Mouse (Mus musculus) midbrain, embryonic 12.5 days (tissue): ENCODE results near the gene Psme1. TPM values are rescaled to one million over a fixed set of nuclear protein-coding genes. Genes with fewer than 3 reads are reported as not detected.
A peak's percentile ranks its signal among the peaks of the same experiment; 100 is the strongest.

Source experiments
- ATAC-seq: fragments of 200-750 bp; cut with Nextera tagmentation; 2 replicates; pipeline ENCODE4 v1.8.0; 2017; ENCODE audit warnings: low read depth, moderate TSS enrichment, moderate library complexity; ENCODE audit not compliant: low FRiP score
- H3K27ac ChIP-seq: fragments of 300-500 bp; sonication (generic); replicated peaks from 2 replicates; pipeline ENCODE4 v1.5.1; 2016; ENCODE audit warnings: mild to moderate bottlenecking
- H3K27me3 ChIP-seq: fragments of 300-500 bp; sonication (generic); 2 replicates; pipeline ENCODE4 v1.6.1; 2016; ENCODE audit warnings: mild to moderate bottlenecking
- H3K36me3 ChIP-seq: fragments of 300-500 bp; sonication (generic); 2 replicates; pipeline ENCODE4 v1.6.1; 2016
- H3K4me1 ChIP-seq: fragments of 300-500 bp; sonication (generic); 2 replicates; pipeline ENCODE4 v1.6.1; 2016
- H3K4me2 ChIP-seq: fragments of 300-500 bp; sonication (generic); replicated peaks from 2 replicates; pipeline ENCODE4 v1.6.1; 2016; ENCODE audit warnings: mild to moderate bottlenecking, moderate library complexity
- H3K4me3 ChIP-seq: fragments of 300-500 bp; sonication (generic); 2 replicates; pipeline ENCODE4 v1.5.1; 2016; ENCODE audit warnings: mild to moderate bottlenecking
- H3K9ac ChIP-seq: fragments of 300-500 bp; sonication (generic); replicated peaks from 2 replicates; pipeline ENCODE4 v1.6.1; 2016; ENCODE audit warnings: mild to moderate bottlenecking, moderate library complexity
- H3K9me3 ChIP-seq: fragments of 300-500 bp; sonication (generic); 2 replicates; pipeline ENCODE4 v1.6.1; 2016; ENCODE audit warnings: mild to moderate bottlenecking
- WGBS: fragments of 180-500 bp; shearing (Covaris S2); methylation state at CpG from one replicate; pipeline ENCODE4 v1.1.7; 2016; 5-methylcytosine and 5-hydroxymethylcytosine counted together
- polyA plus RNA-seq: library from polyadenylated mRNA; unstranded; fragments of >200 nt; fragmentation: Nextera tagmentation; extraction: Ambion mirVana; gene quantifications from 2 replicates; pipeline ENCODE4 v1.2.1, GENCODE M21; 2016

The Psme1 gene
- polyA plus RNA-seq: 122 and 127 TPM in 2 replicates

DNA sequence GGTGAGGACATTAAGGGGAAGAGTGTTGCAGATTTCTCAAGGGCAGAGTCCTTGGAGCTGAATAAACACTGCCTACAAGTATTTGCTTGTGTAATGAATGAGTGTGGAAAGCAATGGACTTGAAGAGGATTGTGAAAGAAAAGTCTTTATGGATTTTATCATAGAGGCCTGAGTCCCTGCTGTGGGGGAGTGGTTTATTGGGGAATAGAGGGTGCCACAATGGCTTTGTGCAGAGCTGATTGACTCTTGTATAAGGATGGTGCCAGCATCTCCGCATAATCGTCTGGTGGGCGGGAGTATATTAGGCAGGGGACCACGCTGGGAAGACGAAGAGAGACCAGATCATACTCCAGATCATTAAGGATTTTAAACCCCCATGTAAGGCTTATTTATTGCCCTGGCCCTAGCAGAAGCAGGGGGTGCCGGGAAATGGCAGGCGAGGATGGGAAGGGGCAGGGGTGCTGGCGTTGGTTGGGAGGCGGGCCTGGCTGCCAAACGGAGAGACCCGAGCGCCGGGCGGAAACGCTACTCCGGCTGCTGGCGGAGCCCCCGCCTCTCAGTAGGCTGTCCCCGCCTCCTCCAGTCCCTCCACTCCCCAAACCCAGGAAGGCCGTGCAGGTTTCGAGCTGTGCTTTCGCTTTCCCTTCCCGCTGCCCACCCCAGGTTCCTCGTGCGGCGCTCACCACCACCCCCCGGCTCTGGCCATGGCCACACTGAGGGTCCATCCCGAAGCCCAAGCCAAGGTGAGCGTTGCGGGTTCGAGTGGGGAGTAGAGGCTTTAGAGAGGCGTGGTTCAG, at the start of gene Psme1:
Psme1 (plus strand) TSS at position 253 of the 797 bp plus-strand sequence.
- Histone ChIP-seq H3K36me3 (peaks cover 21% of the 10 kb centered on the region), H3K27me3 (no peaks in the 10 kb centered on the region), H3K4me3 (peak within 1 kb of the TSS; percentile 69), H3K9me3 (no peaks in the 10 kb centered on the region), H3K4me2 (peak within 1 kb of the TSS; percentile 90), H3K9ac (peak within 1 kb of the TSS; percentile 81), H3K27ac (peak within 1 kb of the TSS; percentile 82), H3K4me1 (peaks cover 15% of the 10 kb centered on the region)
- ATAC-seq: peak; percentile 88
- whole genome bisulfite sequencing: under 1% methylated on average over 29 of the region's 32 CpGs

GRCm38 (mm10) chr14:55536116-55536745, 41.7 kb upstream of the Psme1 start:
- 61% methylated on average over 6 of the region's 6 CpGs for WGBS

GRCm38 (mm10) chr14:55540067-55540786, 37.7 kb upstream of the Psme1 start, which contains the start of gene Pck2:
Gene Pck2 (plus strand): TSS chr14:55540266.
- Histone ChIP-seq H3K27ac (peak within 1 kb of the TSS; percentile 78), H3K4me1 (peaks cover 19% of the 10 kb centered on the region), H3K9ac (peak within 1 kb of the TSS; percentile 69), H3K27me3 (peaks cover 10% of the 10 kb centered on the region), H3K4me3 (peak within 1 kb of the TSS; percentile 55), H3K4me2 (peak within 1 kb of the TSS; percentile 85), H3K36me3 (peaks cover 11% of the 10 kb centered on the region), H3K9me3 (no peaks in the 10 kb centered on the region)
- WGBS: 0% methylated on average over 32 of the region's 32 CpGs
- peak; percentile 81 for ATAC-seq

More at GRCm38 (mm10) chr14:55536116-55536745, 41.7 kb upstream of the Psme1 start:
- Histone ChIP-seq H3K4me1 (peaks cover 16% of the 10 kb centered on the region), H3K9me3 (no peaks in the 10 kb centered on the region), H3K36me3 (no peaks in the 10 kb centered on the region), H3K27me3 (peaks cover 10% of the 10 kb centered on the region), H3K4me3 (no peak overlapping the region), H3K4me2 (no peak overlapping the region), H3K27ac (no peak overlapping the region), H3K9ac (no peak overlapping the region)
- no peak for ATAC-seq

DNA sequence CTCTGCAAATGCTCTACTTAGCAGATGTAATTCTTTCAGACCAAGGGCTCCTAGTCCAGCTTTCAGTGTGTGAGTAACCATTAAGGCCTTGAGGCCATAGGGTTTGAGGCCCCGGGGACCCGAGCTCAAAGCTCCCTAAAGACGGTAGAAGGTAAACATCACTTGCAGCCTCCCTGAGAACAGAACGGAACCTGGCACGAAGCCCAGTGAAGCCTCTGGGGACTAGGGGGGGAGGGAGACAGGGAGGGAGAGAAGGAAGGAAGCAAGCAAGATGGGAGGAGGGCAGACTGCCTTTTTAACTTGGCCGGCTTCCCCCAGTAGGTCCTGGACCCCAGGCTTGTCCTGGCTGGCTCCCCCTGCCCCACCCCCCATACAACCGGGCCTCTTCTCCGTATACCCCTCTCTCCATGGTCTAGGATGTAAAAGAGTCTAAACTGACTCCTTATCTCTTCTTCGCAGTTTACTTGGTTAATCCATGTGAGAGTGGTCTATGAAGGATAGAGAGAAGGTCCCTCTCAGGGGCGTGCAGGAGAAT, 37.1 kb upstream of the Psme1 start:
- 7% methylated on average over 10 of the region's 10 CpGs for WGBS
- peaks cover 10% of the 10 kb centered on the region for H3K27me3 ChIP-seq
- ATAC-seq: peak; percentile 63
- peaks cover 11% of the 10 kb centered on the region for H3K36me3 ChIP-seq
- peak overlapping the region; percentile 55 for H3K4me3 ChIP-seq
- H3K9ac ChIP-seq: peak overlapping the region; percentile 69
- H3K4me2 ChIP-seq: peak overlapping the region; percentile 85
- H3K4me1 ChIP-seq: peaks cover 19% of the 10 kb centered on the region
- H3K9me3 ChIP-seq: no peaks in the 10 kb centered on the region
- peak overlapping the region; percentile 78 for H3K27ac ChIP-seq

- Histone ChIP-seq H3K9me3 (no peaks in the 10 kb centered on the region), H3K27ac (no peak overlapping the region), H3K27me3 (peaks cover 6% of the 10 kb centered on the region; the same call in 1 of the 2 replicates), H3K4me2 (no peak overlapping the region), H3K9ac (no peak overlapping the region), H3K4me1 (peaks cover 19% of the 10 kb centered on the region), H3K36me3 (peaks cover 11% of the 10 kb centered on the region), H3K4me3 (no peak overlapping the region)
- no peak for ATAC-seq
- WGBS: 97% methylated on average over 12 of the region's 12 CpGs
Observed at GRCm38 (mm10) chr14:55542268-55542667, 35.7 kb upstream of the Psme1 start.

GRCm38 (mm10) chr14:55544334-55544733, 33.6 kb upstream of the Psme1 start:
- no peak for ATAC-seq
- Histone ChIP-seq H3K27me3 (no peaks in the 10 kb centered on the region), H3K9me3 (no peaks in the 10 kb centered on the region), H3K27ac (no peak overlapping the region), H3K4me3 (no peak overlapping the region), H3K36me3 (peaks cover 30% of the 10 kb centered on the region), H3K4me1 (peaks cover 19% of the 10 kb centered on the region), H3K9ac (no peak overlapping the region), H3K4me2 (no peak overlapping the region)
- WGBS: 91% methylated on average over 9 of the region's 9 CpGs

DNA sequence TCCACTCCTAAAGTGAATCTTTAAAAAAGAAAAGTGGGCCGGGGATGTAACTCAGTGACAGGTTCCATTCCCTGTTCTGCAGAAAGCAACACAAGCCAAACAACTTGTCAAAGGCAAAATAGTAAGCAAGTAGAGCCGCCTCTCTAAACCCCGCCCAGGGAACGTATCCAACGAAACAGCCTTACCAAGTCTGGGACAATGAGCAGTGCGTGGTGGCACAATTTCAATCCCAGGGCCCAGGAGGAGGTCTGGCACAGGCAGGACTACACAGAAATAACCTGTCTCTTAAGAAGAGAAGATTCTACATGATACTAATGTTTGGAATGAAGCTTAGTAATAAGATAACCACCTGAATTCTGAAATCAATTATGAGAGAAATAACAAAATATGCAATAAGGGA, 27.7 kb upstream of the Psme1 start:
- Histone ChIP-seq H3K27me3 (no peaks in the 10 kb centered on the region), H3K4me3 (no peak overlapping the region), H3K4me2 (no peak overlapping the region), H3K27ac (no peak overlapping the region), H3K4me1 (no peaks in the 10 kb centered on the region), H3K9ac (no peak overlapping the region), H3K9me3 (no peaks in the 10 kb centered on the region), H3K36me3 (peaks cover 20% of the 10 kb centered on the region)
- WGBS: 90% methylated on average over 6 of the region's 6 CpGs
- no peak for ATAC-seq

- H3K4me3 ChIP-seq: no peak overlapping the region
- no peak overlapping the region for H3K9ac ChIP-seq
- no peaks in the 10 kb centered on the region for H3K4me1 ChIP-seq
- H3K9me3 ChIP-seq: no peaks in the 10 kb centered on the region
- no peak overlapping the region for H3K27ac ChIP-seq
- WGBS: 70% methylated on average over 5 of the region's 5 CpGs
- ATAC-seq: no peak
- no peaks in the 10 kb centered on the region for H3K27me3 ChIP-seq
- H3K4me2 ChIP-seq: no peak overlapping the region
- peaks cover 20% of the 10 kb centered on the region for H3K36me3 ChIP-seq
Observed at GRCm38 (mm10) chr14:55551347-55551746, 26.6 kb upstream of the Psme1 start.

DNA sequence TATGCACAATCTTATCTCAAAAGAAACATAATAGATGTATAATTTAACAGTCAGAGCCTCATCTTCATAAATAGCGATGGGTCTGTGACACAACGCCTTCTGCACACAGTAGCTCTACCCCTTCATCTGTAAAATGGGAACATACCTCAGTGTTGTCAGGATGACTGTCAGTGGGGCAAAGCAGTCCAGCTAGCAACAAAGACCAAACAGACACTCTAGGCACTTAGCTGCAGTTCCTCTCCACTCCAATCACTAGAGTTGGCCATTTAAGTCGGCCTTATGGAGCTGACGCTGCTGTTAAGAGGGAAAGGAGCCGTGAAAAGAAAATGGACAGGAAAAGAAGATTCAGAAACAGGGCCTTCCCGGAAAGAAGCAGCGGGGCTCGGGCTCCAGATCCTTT, 26.1 kb upstream of the Psme1 start:
- no peaks in the 10 kb centered on the region for H3K27me3 ChIP-seq
- no peak overlapping the region for H3K4me2 ChIP-seq
- no peak overlapping the region for H3K27ac ChIP-seq
- H3K9me3 ChIP-seq: no peaks in the 10 kb centered on the region
- peaks cover 20% of the 10 kb centered on the region for H3K36me3 ChIP-seq
- no peak for ATAC-seq
- H3K4me1 ChIP-seq: 0 out of 2 replicates have a peak, but pooled peaks cover under 1% of the 10 kb centered on the region
- no peak overlapping the region for H3K9ac ChIP-seq
- no peak overlapping the region for H3K4me3 ChIP-seq
- WGBS: 88% methylated on average over 8 of the region's 8 CpGs

GRCm38 (mm10) chr14:55554635-55555034, 23.3 kb upstream of the Psme1 start:
- no peak overlapping the region for H3K4me2 ChIP-seq
- no peaks in the 10 kb centered on the region for H3K27me3 ChIP-seq
- H3K27ac ChIP-seq: no peak overlapping the region
- H3K36me3 ChIP-seq: no peaks in the 10 kb centered on the region
- no peaks in the 10 kb centered on the region for H3K9me3 ChIP-seq
- no peak for ATAC-seq
- H3K9ac ChIP-seq: no peak overlapping the region
- peaks cover 4% of the 10 kb centered on the region; the same call in 1 of the 2 replicates for H3K4me1 ChIP-seq
- H3K4me3 ChIP-seq: no peak overlapping the region

GRCm38 (mm10) chr14:55555788-55556187, 22.1 kb upstream of the Psme1 start:
- Histone ChIP-seq H3K27me3 (no peaks in the 10 kb centered on the region), H3K36me3 (no peaks in the 10 kb centered on the region), H3K4me3 (no peak overlapping the region), H3K4me1 (peaks cover 4% of the 10 kb centered on the region; the same call in 1 of the 2 replicates), H3K9me3 (no peaks in the 10 kb centered on the region), H3K4me2 (no peak overlapping the region), H3K9ac (no peak overlapping the region), H3K27ac (no peak overlapping the region)
- 91% methylated on average over 3 of the region's 3 CpGs for WGBS
- ATAC-seq: no peak
